Mouse (Mus musculus): ENCODE measurements around the gene Olfr1416.

The Olfr1416 gene

GRCm38 (mm10) chr1:92431420-92431819 is 53.5 kb downstream of the Olfr1416 start:
- DNase-seq = no peak

- no peak for DNase-seq
Observed at GRCm38 (mm10) chr1:92430991-92431390, 53.9 kb downstream of the Olfr1416 start.

All from cerebellum, adult 8-10 months (tissue).